Mouse (Mus musculus) hematopoietic stem cell, adult 5-6 weeks (primary cell): Measurements from ENCODE around the gene Il15. TPM values are rescaled to one million over a fixed set of nuclear protein-coding genes. Genes with fewer than 3 reads are reported as not detected.

Experiments
- ATAC-seq, 2 experiments: fragments of 125-278 bp in 1 of 2; replicated peaks in 1 of 2; 2 replicates each; pipeline ENCODE4 v1.8.0; 2016 to 2017; ENCODE audit warnings: inconsistent platforms in 2 of 2, mild to moderate bottlenecking in 2 of 2, moderate number of reproducible peaks in 2 of 2, low read depth in 1 of 2, moderate TSS enrichment in 1 of 2; ENCODE audit not compliant: low FRiP score in 2 of 2, poor library complexity in 2 of 2, severe bottlenecking in 2 of 2, insufficient read depth in 1 of 2, low TSS enrichment in 1 of 2
- total RNA-seq: library from RNA; stranded (forward); fragments of 172-1452, 232-1000 nt; gene quantifications from 2 replicates; pipeline ENCODE4 v1.2.3, GENCODE M21; 2017

Il15 gene
- total RNA-seq, 1 experiment from 2014 or later: 63.1 TPM

- no peak for ATAC-seq
Measured at GRCm38 (mm10) chr8:82281995-82282394, 121.0 kb downstream of the Il15 start.
